Mouse (Mus musculus) ovary, adult 18-20 months (tissue): Measurements from ENCODE around the gene Gm10570.

Source experiments
- DNase-seq: peaks from one replicate; pipeline ENCODE4 v3.0.0; 2022; ENCODE audit warnings: low spot score, mixed read lengths

Gm10570 gene

DNA sequence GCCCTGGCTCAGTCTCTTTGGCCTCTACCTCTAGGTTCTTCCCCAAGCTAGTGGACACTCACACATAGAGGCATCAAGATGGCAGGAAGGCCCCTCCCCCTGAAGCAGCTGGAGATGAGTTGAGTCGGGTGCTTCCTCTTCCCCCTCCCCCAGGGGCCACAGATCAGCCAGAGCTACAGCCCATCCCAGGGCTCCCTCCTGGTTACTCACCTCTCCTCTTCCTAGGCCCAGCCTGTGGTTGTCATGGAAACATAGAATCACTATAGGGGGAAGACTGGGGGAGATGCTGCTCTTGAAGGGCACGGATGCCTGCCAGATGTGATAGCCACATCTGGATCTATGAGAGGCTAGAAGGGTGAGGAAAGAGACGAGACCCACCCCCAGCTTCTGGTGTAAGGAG, 3.7 kb downstream of the Gm10570 start:
- no peak for DNase-seq

DNA sequence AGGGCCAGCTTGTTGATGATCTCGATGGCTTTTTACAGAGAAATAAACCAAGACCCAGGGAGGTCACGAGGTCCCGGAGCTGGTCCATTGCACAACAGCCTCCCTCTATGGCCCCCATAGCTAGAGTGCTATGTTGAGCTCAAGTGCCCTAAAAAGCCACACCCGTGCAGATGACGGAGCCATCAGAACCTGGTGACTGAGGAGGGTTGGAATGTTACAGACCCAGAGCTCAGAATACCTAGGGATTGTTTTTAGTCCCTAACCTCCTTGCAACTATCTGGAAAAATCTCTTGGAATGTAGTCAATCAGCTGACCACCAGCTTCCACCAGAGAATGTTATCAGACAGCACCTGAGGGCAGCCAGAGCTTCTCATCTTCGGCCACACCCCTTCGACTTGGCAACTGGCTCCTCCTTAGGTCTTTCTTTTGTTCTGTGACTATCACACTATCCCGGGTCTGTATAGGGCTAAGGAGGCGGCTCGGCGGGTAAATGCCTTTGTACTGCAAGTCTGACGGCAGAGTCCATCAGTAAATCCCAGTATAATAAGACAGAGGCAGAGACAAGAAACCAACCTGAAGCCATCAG, 6.1 kb downstream of the Gm10570 start:
- no peak for DNase-seq

DNA sequence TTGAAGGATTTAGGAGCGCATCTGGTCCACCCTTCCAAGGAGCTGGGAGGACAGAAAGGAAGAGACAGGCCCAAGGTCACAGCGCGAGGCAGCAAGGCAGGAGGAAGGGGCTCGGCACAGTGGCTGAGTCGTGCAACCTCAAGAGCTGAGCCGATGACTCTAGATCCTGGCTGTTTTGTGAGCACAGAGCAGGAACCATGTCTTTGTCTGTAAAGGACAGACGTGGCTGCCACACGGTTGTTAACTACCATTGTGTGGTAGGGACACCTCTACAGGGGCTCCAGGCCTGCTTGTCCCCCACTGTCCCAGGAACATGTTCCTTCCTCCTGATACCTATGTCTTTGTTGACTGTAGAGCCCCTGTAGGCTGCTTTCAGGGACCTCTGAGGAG, 8.8 kb downstream of the Gm10570 start:
- DNase-seq, result no peak

DNA sequence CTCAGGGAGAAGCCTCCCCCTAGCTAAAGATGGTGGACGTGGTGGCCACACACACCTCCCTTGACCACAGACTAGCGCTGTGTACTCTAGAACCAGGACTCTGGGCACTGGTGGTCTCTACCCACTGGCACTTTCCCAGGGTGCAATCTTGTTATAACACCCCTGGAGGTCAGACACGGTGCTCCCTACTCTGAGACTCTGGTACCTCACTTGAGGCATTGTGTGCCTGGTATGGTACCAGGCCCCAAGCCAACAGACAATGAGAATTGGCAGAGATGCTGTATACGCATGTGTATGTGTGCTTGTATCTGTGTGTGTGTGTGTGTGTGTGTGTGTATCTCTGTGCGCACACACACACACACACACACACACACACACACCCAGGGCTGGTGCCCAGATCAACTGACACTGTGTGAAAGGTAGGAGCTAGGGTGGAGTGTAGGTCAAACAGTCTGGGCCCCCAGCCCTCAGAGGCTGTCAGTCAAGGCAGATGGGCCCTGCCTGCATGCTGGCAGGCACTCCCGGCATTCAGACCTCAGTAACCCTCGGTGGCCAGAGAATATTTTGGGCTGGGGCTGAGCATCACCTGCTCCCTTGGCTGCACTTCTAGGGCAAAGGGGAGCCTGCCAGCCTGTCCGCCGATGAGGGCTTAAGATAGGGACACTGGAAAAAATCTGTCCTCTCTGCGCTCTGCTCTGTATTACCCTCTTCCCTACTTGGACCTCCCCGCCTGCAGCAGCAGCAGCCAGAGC, 9.4 kb downstream of the Gm10570 start:
- no peak for DNase-seq

DNA sequence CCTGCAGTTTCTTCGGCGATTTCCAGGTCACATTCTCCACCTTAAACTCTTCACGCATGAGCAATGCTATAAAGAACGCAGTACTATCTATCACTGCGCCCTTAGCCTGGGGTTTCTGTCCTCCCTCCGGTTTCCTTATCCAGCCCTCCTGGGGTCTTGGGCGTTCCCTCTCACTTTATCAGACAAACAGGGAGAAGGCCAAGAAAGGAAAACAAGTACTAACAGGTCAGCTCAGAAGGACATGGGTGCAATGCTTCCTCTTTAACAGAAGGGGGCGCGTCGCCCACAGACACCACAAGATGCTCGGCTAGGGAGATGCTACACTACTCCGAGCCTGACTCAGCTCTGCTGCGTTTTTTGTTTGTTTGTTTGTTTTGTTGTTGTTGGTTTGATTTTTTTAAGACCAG, 11.3 kb downstream of the Gm10570 start:
- no peak for DNase-seq

DNA sequence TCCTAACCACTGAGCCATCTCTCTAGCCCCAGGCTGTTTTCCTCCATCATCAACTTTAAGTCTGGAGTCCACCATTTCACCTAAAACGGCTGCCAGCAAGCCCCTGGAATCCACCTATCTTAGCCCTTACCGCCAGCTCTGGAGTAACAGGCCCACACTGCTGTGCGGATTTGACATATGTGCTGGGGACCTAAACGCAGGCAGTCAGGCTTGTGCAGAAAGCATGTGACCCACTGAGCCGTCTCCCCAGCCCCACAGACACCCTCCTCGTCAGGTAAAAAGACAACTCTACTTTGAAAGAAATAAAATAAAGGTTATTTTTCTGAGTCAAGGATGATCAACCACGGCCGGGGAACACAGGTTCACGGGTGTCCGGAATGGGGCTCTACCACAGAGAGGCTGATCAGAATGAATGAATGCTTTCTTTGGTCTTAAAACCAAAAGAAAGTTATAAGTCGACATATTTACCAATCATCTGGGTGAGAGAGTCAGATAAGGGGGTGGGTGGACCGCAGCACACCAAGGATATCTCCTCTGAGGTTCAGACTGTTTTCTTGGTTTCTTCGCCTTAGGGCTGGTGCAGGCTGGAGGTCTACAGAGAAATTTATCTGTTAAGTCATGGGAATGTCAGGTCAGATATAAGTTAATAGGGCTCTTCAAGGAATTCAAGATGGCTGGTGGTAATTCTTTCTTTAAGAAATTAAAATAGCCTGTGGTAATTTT, 12.1 kb downstream of the Gm10570 start:
- DNase-seq, result no peak

DNA sequence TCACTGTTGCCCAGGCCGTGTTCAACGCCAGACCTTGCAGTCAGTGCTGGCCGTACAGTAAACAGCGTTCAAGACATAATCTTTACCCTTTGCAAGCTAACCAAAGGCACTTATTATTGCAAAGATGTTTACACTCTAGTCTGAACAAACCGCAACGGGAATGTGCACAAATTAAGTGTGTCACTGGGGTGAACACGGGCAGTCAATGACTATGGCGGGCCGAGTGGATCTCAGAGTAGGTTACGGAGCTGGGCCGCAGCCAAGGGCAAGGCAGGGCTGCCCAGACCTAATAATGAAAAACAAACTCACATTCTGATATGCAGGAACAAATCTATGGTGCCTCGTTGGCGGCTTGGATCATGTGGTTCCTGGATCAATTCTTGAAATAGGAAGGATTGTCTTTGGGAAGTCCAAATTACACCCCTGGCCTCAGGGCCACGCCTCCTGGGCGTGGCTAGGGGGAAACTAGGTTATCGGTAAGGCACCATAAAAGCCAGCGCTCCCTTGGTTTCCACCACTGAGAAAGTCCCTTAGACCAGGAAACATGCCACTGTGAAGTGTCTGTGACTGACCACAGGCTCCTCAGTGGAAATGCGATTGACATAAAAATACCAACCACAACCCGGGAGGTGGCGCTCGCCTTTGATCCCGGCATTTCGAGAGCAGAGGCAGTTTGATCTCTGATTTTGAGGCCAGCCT, 13.3 kb downstream of the Gm10570 start:
- no peak for DNase-seq

DNA sequence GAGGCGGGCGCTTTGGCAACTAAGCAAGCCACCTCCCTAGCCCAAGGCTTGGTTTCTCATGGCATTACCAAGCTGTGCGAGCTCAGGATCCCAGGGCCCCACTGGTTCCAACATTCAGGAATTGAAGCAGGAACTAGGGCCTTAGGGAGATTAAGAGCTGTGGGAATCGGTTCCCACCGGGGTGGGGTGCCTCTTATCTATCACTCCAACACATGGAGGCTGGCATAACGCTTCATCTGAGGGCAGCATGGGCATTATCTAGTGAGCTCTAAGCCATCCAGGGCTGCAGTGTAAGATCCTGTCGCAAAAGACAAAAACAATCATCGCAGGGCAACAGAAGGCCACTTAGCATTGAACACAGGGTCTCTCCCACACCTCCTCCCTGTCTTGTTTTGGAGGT, 14.0 kb downstream of the Gm10570 start:
- DNase-seq, result no peak

DNA sequence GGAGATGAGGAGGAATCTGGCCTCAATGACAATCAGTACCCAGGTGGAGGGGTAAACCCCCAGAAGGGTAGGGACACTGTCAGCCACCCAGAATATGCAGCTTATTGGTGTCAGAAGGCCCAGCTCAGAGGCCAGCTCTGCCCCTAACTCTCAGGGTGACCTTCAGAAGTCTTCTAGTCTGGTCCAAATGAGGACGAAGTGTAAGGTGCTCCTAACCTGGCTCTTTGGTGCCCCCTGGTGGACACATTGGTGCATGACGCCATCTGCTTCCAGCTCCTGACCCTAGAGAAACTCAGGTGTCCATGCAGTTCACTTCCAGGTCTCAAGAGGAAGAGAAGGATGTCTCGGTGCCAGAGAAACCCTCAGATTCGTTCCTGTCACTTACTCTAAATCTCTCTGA, 16.2 kb downstream of the Gm10570 start:
- no peak for DNase-seq

DNA sequence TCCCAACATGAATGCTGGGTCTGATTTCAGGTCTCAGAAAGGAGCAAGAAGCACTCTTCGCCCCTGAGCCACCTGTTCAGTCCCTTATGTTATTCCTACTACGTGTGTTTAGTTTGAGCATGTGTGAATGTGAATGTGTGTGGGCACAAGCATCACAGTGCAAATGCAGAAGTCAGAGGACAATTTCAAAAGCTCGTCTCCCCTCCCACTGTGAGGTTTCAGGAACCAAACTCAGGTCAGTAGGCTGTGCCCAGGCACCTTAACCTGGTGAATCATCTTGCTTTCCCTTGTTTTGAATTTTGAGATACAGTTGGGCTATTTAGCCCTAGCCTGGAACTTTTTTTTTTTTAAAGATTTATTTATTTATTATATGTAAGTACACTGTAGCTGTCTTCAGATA, 18.6 kb downstream of the Gm10570 start:
- DNase-seq, result no peak

DNA sequence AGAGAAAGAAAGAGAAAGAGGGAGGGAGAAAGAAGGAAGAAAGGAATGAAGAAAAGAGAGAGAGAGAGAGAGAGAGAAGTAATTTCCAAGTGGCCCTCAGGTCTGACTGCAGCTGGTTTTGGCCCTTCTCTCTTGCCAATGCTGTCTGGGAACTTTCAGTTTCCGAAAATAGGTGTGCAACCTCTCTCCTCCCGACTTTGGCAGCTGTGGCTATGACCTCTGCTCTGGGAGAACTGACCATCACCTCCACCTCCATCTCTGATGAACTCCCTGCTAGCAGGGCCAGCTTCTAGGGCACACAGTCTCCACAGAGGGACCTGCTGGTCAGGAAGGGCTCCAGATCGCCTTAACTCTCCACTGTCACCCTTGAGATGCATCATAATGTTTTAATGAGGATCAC, 21.9 kb downstream of the Gm10570 start:
- no peak for DNase-seq

DNA sequence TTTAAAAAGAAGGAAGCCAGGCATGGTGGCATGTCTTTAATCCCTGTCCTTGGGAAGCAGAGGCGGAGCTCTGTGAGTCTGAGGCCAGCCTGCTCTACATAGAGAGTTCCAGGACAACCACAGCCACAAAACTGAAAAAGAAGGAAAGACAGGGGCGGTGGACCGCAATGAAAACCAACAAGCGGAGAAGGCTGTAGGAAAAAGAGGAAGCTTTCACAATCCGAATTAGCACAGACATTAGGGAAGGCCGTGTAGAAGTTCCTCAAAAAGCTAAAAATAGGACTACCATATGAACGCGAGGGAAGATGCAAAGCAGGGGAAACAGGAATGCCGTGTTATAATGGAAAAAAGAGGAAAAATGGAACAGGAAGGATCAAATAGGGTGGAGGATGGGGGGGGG, 24.6 kb downstream of the Gm10570 start:
- DNase-seq, result no peak

DNA sequence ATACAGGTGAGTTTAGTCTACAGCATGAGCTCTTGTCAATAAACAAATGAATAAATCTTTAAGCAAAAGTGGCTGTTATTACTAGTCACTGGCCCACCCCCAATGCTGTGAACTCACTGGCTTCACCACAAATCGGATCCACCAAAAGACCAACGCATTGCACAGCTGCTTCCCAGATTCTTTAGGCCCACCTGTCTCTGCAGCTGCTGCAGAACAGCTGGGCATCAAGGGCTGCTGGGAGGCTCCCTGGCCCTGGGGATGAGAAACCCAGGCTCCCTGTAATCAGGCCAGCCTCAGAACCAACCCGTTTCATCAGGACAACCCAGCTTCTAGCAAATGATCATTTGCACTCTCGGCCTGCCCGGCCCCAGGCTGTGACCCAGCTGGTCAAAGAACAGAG, 25.6 kb downstream of the Gm10570 start:
- DNase-seq, result no peak

DNA sequence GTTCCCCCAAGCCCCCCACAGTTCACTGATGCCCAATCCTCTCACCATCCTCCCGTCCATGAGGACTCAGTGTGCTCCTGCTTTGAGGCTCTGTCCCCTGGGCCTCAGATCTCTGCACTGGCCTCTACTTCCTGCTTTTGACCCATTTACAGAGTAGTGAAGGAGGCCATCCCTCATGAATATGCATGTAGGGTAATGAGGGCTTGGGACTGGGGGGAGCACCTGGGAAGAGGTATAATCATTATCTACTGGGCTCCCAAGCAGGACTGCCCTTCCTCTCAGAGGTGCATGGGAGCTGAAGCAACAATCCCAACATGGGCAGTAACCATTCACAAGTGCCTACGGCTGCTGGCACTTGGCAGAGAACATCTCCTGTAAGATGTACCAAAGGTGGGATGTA, 29.4 kb downstream of the Gm10570 start, which contains the start of gene Serinc2:
Serinc2 (minus strand) TSS at position 101 of the 400 bp plus-strand sequence.
- no peak for DNase-seq

DNA sequence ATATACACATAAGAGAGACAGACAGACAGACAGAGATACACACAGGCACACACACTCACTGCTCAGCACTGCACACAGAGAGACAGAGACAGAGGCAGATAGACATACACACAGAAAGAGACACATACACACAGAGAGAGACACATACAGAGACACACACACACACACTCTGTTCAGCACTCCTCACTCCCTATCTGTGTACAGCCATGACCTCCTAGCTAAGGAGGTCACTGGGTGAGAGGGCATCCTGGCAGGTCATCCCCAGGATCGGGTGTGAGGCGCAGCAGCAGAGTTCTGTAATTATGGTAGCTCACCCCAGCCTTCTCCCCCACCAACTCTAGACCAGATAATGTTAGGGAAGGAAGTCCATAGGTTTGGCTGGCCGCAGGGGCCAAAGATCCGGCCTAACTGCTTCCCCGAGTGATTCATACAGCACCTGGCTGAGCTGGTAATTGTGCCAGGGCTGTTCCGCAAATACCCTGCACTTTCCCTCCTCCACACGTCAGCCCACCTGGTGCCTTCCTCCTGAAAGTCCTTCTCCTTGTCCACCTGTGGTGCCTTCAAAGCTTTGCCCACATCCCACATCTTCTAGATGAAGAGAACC, 31.8 kb downstream of the Gm10570 start:
- DNase-seq, result no peak

DNA sequence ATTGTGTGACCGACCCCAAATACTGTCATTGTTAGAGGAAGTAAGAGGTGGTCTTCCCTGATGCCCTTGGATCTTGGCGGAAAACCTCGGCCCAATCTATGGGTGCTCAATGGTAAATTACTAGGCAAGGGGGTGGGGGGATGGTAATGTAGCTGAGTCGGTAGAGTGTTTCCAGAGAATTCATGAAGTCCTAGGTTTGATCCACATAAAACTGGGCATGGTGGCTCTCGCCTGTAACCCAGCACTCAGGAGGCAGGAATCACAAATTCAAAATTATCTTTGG, 32.7 kb downstream of the Gm10570 start:
- no peak for DNase-seq

DNA sequence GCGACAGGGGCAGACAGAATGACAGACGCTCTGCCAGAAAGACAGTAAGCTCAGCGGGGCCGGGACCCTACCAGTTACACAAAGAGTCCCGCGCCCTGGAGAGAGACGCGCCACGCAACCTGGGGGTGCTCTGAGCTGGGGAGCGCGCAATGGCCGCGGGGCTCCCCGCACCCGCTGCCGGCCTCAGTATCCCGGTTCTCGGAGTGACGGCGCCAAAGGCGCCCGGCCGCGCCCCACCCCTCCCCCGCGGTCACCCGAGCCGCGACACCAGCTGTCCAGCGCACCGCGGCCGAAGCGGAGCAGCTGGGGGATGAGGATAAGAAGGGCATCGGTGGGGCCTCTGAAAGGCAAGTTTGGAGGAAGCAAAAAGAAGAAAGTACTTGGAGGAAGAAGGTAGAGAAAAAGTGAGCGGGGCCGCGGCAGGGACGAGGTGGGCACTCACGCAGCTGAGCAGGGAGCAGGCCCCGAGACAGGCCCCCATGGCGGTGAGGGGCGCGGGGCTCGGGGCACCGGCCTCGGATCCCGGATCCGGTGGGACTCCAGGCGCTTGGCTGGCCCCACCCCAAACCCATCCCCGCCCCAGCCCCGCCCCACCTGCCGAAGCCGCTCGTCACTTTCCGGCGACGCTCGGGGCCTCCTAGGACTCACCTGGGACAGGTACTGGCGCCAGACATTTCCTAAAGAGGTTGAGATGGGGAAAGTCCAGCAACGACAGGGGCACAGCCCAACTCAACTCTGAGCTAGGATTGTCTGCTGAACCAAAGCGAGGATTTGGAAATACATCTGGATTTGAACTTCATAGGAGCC, 33.3 kb downstream of the Gm10570 start:
- no peak for DNase-seq

DNA sequence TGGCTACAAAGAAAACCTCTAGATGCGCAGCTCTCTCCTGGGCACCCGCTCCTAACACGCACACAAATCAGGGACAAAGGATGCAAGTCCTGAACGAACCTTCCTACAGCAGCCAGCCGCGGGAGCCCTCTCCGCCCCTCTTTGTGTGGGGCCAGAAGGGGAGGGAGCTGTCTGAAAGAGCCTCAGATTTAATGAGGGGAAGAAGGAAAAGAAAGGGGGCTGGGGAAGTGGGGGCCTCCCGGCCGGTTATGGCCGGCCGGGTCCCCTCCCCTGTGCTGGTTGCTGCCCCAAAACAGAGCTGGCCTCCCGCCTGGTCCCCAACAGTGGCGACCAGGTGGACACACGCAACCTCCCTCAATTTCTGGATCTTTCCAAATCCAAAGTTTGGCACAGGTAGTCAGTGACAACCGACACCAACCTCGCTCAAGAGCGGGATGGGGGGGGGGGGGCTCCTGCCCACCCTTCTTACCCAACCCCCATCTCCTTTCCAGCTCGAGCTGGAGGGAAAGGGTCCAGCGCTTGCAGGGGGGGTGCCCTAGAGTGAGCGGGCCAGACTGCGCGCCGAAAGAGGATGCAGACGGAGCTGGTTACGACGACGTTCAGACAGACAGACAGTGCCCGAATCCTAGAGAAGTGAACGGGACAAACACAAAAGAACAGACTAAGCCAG, 34.0 kb downstream of the Gm10570 start:
- no peak for DNase-seq

DNA sequence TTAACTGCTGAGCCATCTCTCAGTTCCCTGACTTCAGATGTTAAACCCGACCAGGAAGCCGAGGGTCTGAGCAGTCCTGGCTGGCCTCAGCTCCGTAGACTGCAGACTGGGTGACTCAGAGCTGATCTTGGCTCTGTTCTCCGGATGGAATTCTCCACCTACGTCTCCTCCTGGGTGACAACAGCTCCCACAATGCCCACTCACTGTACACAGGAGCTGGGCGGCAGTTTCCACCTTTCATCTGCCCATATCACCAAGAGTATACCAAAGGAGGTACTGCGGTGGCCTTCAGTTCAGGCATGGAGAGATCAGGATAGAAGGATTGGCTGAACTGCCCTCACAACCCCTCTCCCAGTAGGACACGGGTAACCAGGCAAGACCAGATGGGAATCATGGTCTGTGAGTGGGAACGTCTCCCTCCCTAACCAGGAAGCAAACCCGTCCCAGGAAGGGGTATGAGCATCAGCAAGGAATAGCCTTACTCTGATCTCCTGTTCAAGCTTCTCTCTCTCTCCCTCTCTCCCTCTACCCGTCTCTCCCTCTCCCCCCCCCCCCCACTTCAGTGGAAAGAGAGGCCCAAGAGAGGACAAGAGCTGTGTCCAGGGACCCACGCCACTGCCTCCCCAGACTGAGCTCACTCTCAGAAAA, 34.7 kb downstream of the Gm10570 start:
- DNase-seq, result no peak

DNA sequence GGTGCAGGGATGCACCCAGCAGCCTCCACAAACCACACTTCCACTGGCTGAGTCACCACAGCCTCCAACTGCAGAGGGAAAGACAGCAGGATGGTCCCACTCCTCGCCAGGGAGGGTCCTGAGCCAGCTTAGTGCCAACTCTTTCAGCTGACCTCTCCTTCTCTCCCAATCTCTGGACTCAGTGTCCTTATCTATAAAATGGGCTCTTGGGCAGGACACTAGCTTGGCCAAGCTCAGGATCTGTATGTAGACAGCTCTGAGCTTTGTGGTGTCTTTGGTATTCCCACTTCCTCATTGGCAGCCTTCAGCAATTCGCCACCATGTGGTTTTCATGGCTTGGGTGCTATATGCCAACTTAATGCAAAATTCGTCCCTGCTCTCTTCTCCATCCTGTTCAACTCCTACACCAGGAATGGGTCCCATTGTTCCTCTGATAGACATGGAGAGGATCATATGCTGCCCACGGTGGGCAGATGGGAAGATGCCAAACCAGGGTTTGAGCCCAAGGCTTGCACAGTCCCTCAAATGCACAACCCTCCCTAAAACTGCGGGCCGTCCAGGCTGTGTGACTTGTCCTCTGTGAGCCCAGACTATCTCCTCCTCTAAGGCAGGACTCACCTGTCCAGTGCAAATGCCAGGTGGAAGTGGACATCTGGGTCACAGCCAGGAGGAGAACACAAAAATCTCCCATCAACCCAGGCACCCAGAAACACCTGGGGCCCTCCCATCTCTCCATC, 37.7 kb downstream of the Gm10570 start:
- no peak for DNase-seq
